Mouse (Mus musculus) hindbrain, embryonic 10.5 days (tissue): Measurements from ENCODE around the gene Rufy4. TPM values are rescaled to one million over a fixed set of nuclear protein-coding genes. Genes with fewer than 3 reads are reported as not detected.

Experiments
- DNase-seq: peaks from one replicate; pipeline ENCODE4 v3.0.0-alpha.2; 2017; ENCODE audit warnings: low spot score
- H3K27ac ChIP-seq: fragments of 300-500 bp; sonication (generic); 2 replicates; pipeline ENCODE4 v1.5.1; 2016; ENCODE audit warnings: mild to moderate bottlenecking, moderate library complexity
- H3K27me3 ChIP-seq: fragments of 300-500 bp; sonication (generic); 2 replicates; pipeline ENCODE4 v1.6.1; 2016; ENCODE audit warnings: mild to moderate bottlenecking; ENCODE audit not compliant: poor library complexity, insufficient read depth, severe bottlenecking
- H3K36me3 ChIP-seq: fragments of 300-500 bp; sonication (generic); 2 replicates; pipeline ENCODE4 v1.6.1; 2016; ENCODE audit warnings: mild to moderate bottlenecking, moderate library complexity
- H3K4me1 ChIP-seq: fragments of 300-500 bp; sonication (generic); replicated peaks from 2 replicates; pipeline ENCODE4 v1.6.1; 2016; ENCODE audit warnings: mild to moderate bottlenecking
- H3K4me3 ChIP-seq: fragments of 300-500 bp; sonication (generic); 2 replicates; pipeline ENCODE4 v1.5.1; 2016; ENCODE audit warnings: mild to moderate bottlenecking, moderate library complexity
- H3K9me3 ChIP-seq: fragments of 300-500 bp; sonication (generic); 2 replicates; pipeline ENCODE4 v1.6.1; 2016; ENCODE audit warnings: mild to moderate bottlenecking, moderate library complexity
- WGBS: fragments of 180-500 bp; shearing (Covaris S2); methylation state at CpG from one replicate; pipeline ENCODE4 v1.1.7; 2016; 5-methylcytosine and 5-hydroxymethylcytosine counted together
- polyA plus RNA-seq: library from polyadenylated mRNA; unstranded; fragments of >200 nt; fragmentation: Nextera tagmentation; extraction: Ambion mirVana; gene quantifications from 2 replicates; pipeline ENCODE4 v1.2.1, GENCODE M21; 2016

Rufy4 gene
- polyA plus RNA-seq, 1 experiment from 2014 or later = 0.37 TPM

- H3K27me3 ChIP-seq = no peaks in the 10 kb centered on the region
- H3K36me3 ChIP-seq = no peaks in the 10 kb centered on the region
- no peak for DNase-seq
- 85% methylated on average over 3 of the region's 3 CpGs for WGBS
- no peak overlapping the region for H3K4me3 ChIP-seq
- H3K4me1 ChIP-seq = no peaks in the 10 kb centered on the region
- H3K27ac ChIP-seq = no peak overlapping the region
- H3K9me3 ChIP-seq = no peaks in the 10 kb centered on the region
Observed at GRCm38 (mm10) chr1:74169721-74170120, 44.4 kb downstream of the Rufy4 start.

- Histone ChIP-seq H3K27ac (no peak overlapping the region), H3K4me1 (no peaks in the 10 kb centered on the region), H3K9me3 (no peaks in the 10 kb centered on the region), H3K4me3 (no peak overlapping the region), H3K36me3 (no peaks in the 10 kb centered on the region), H3K27me3 (no peaks in the 10 kb centered on the region)
- no peak for DNase-seq
- 92% methylated on average over 3 of the region's 3 CpGs for WGBS
Observed at GRCm38 (mm10) chr1:74172722-74173121, 47.4 kb downstream of the Rufy4 start.

DNA sequence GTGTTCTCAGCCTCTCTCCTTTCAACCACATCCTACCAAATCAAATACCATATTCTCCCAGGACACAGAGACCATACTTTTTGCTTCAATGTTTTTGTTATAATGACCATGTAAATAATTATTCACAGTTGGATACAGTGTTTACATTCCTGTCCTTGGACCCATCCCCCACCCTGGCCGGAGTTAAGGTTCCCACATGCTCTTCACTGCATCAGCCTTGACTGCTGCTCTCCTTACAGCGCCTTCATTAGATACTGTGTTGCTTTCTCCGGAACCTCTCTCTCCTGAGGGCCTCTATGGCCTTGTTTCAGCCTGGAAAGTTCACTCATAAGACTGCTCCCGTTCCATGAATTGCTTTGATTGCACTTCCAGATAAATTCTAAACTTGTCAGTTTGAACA lies 50.4 kb downstream of the Rufy4 start:
- Histone ChIP-seq H3K36me3 (no peaks in the 10 kb centered on the region), H3K9me3 (no peaks in the 10 kb centered on the region), H3K4me3 (no peak overlapping the region), H3K27ac (no peak overlapping the region), H3K27me3 (no peaks in the 10 kb centered on the region), H3K4me1 (peaks cover 6% of the 10 kb centered on the region; the same call in 1 of the 2 replicates)
- WGBS = 79% methylated on average over 4 of the region's 4 CpGs
- no peak for DNase-seq

DNA sequence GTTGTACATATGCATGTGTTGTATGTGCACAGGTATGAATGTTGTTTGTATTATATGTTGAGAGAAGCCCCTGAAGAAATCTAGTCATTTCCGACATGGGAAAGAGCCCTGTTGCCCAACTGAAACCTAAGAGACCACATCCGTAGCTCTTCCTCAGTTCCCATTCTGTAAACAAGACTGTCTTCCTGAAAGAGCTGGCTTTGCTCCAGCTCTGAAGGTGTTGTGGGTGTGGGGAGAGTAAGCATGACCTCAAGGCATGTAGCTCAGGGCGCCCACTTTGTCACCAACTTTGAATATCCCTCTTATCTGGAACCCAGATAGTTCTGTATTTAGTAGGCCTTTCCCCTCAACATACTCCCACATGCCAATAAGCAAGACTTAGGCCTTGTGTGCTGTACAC lies 53.3 kb downstream of the Rufy4 start:
- Histone ChIP-seq H3K36me3 (no peaks in the 10 kb centered on the region), H3K9me3 (no peaks in the 10 kb centered on the region), H3K27me3 (no peaks in the 10 kb centered on the region), H3K27ac (no peak overlapping the region), H3K4me3 (no peak overlapping the region), H3K4me1 (peaks cover 6% of the 10 kb centered on the region; the same call in 1 of the 2 replicates)
- WGBS = 92% methylated on average over 3 of the region's 3 CpGs
- no peak for DNase-seq

DNA sequence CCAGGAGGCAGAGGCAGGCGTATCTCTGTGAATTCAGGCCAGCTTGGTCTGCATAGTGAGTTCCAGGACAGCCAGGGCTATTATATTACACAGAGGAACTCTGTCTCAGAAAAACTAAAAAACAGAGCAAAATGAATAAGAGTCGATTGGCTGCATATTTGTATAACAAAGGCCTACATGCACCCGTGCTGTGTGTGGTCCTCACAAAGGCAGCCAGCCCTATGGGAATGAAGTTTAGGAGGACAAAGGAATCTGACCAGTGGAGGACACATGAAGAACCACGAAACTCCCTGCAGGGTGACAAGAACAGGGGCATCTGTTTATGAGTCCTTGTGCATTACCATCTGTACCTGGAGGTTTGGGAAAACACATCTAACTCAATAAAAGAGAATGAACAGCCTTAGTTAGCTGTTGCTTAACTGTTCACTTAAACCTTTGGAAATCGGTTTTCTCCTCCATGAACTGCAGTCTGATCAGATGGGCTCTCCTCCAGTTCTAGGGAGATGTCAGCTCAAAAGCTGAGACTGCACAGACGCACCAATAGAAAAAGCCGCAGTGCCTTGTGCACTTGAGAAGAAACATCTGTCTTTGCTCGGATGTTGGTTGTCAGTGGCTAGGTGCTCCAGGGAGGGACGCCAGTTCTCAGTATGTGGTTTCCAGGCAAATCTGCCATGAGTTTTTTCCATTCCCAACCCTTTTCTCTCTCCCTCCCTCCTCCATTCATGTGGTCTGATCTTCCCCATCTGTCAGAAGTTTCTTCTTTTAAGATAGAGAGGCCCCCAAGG lies 54.5 kb downstream of the Rufy4 start:
- 63% methylated on average over 9 of the region's 9 CpGs for WGBS
- no peak overlapping the region for H3K4me3 ChIP-seq
- no peaks in the 10 kb centered on the region for H3K36me3 ChIP-seq
- DNase-seq = no peak
- H3K27ac ChIP-seq = no peak overlapping the region
- H3K9me3 ChIP-seq = no peaks in the 10 kb centered on the region
- H3K4me1 ChIP-seq = peaks cover 6% of the 10 kb centered on the region; the same call in 1 of the 2 replicates
- no peaks in the 10 kb centered on the region for H3K27me3 ChIP-seq

GRCm38 (mm10) chr1:74181462-74181861 lies 56.1 kb downstream of the Rufy4 start:
- H3K4me3 ChIP-seq = no peak overlapping the region
- H3K27me3 ChIP-seq = no peaks in the 10 kb centered on the region
- 72% methylated on average over 2 of the region's 2 CpGs for WGBS
- peaks cover 6% of the 10 kb centered on the region; the same call in 1 of the 2 replicates for H3K4me1 ChIP-seq
- no peaks in the 10 kb centered on the region for H3K9me3 ChIP-seq
- no peak overlapping the region for H3K27ac ChIP-seq
- DNase-seq = no peak
- no peaks in the 10 kb centered on the region for H3K36me3 ChIP-seq

GRCm38 (mm10) chr1:74183006-74183405 lies 57.7 kb downstream of the Rufy4 start:
- H3K27ac ChIP-seq = no peak overlapping the region
- H3K27me3 ChIP-seq = no peaks in the 10 kb centered on the region
- H3K9me3 ChIP-seq = no peaks in the 10 kb centered on the region
- no peak overlapping the region for H3K4me3 ChIP-seq
- 68% methylated on average over 2 of the region's 2 CpGs for WGBS
- DNase-seq = no peak
- H3K36me3 ChIP-seq = no peaks in the 10 kb centered on the region
- peaks cover 6% of the 10 kb centered on the region; the same call in 1 of the 2 replicates for H3K4me1 ChIP-seq

- Histone ChIP-seq H3K27ac (no peak overlapping the region), H3K4me1 (no peaks in the 10 kb centered on the region), H3K4me3 (no peak overlapping the region), H3K9me3 (no peaks in the 10 kb centered on the region), H3K27me3 (no peaks in the 10 kb centered on the region), H3K36me3 (no peaks in the 10 kb centered on the region)
- WGBS = 94% methylated on average over 7 of the region's 7 CpGs
- no peak for DNase-seq
Observed at GRCm38 (mm10) chr1:74190471-74190870, 65.1 kb downstream of the Rufy4 start.

- H3K27ac ChIP-seq = no peak overlapping the region
- no peaks in the 10 kb centered on the region for H3K36me3 ChIP-seq
- no peak for DNase-seq
- no peaks in the 10 kb centered on the region for H3K9me3 ChIP-seq
- H3K4me1 ChIP-seq = no peaks in the 10 kb centered on the region
- no peak overlapping the region for H3K4me3 ChIP-seq
- no peaks in the 10 kb centered on the region for H3K27me3 ChIP-seq
- WGBS = 87% methylated on average over 2 of the region's 2 CpGs
Observed at GRCm38 (mm10) chr1:74192711-74193110, 67.4 kb downstream of the Rufy4 start.

- H3K4me1 ChIP-seq = no peaks in the 10 kb centered on the region
- no peaks in the 10 kb centered on the region for H3K27me3 ChIP-seq
- H3K9me3 ChIP-seq = no peaks in the 10 kb centered on the region
- no peaks in the 10 kb centered on the region for H3K36me3 ChIP-seq
- DNase-seq = no peak
- H3K27ac ChIP-seq = no peak within 1 kb of the TSS
- WGBS = 79% methylated on average over 8 of the region's 8 CpGs
- H3K4me3 ChIP-seq = no peak within 1 kb of the TSS
Observed at GRCm38 (mm10) chr1:74194445-74194844, 69.1 kb downstream of the Rufy4 start, which contains the start of gene Cxcr1. Gene Cxcr1, minus strand, starts transcription at chr1:74194631.

DNA sequence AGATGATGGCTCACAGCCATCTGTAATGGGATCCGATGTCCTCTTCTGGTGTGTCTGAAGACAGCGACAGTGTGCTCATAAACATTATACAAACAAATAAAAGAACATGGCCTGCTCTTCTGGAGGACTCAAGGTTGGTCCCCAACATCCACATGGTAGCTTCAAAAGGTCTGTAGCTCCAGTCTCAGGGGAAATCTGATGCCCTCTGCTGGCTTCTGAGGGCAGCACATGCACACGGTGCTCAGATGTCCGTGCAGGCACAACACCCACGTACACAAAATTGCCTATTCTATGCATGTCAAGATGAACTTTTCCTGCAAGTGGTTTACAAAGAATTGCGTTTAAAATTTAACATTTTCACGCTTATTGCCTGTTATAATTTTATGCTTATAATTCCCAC lies 70.6 kb downstream of the Rufy4 start:
- Histone ChIP-seq H3K36me3 (no peaks in the 10 kb centered on the region), H3K4me1 (no peaks in the 10 kb centered on the region), H3K27ac (no peak overlapping the region), H3K9me3 (no peaks in the 10 kb centered on the region), H3K27me3 (no peaks in the 10 kb centered on the region), H3K4me3 (no peak overlapping the region)
- no peak for DNase-seq
- WGBS = 54% methylated on average over 7 of the region's 7 CpGs

- Histone ChIP-seq H3K27ac (no peak overlapping the region), H3K9me3 (no peaks in the 10 kb centered on the region), H3K4me1 (no peaks in the 10 kb centered on the region), H3K27me3 (no peaks in the 10 kb centered on the region), H3K36me3 (no peaks in the 10 kb centered on the region), H3K4me3 (no peak overlapping the region)
- WGBS = 81% methylated on average over 17 of the region's 17 CpGs
- no peak for DNase-seq
Observed at GRCm38 (mm10) chr1:74196621-74197419, 71.5 kb downstream of the Rufy4 start.
